Mouse (Mus musculus): ENCODE data around the gene Gm37240.

Gm37240 gene

DNA sequence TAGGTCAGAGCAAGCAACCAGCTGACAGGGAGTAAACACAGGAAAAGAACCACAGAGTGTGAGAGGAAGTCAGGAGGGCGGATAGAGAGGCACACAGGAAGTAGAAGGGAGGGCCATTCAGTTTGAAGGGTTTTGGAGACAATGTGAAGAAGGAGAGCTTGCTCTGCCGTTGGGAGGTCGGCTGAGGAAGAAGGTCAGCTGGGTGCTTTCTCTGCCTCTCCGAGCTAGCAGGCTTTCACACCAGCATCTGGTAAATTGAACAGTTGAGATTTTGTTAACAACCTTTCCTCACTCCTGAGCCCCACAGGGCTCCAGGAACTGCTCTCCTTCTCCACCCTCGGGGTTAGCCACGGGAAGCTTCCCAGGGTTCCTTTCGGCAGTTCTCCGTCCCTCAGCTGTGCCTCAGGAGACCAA is 692.2 kb downstream of the Gm37240 start:
- DNase-seq (ENCODE audit: low spot score in 2 of 2), result no peak

DNA sequence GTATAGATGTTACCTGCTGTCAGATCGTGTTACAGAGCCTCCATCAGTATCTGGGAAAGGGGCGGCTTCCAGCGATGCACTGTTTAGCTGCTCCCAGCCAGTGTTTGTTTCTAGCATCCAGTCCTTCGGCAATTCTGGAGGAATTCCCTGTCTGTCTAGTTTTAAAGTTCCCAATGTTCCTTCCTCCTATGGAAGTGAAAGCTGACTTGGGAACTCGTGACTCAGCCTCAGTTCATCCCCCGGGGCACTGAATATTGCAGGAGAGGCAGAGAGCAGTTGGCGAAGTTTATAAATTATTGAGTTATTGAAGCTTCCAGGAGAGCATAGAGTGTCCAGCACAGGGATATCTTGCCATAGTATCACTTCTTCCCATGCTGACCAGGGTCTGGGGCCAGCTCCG is 697.5 kb downstream of the Gm37240 start:
- no peak for DNase-seq (ENCODE audit: low spot score in 2 of 2)

GRCm38 (mm10) chr3:85188364-85188763 is 699.0 kb downstream of the Gm37240 start:
- no peak for DNase-seq (ENCODE audit: low spot score in 2 of 2)

GRCm38 (mm10) chr3:85186661-85187076 is 700.6 kb downstream of the Gm37240 start:
- DNase-seq (ENCODE audit: low spot score in 2 of 2), result peak; percentile 37 to 73

GRCm38 (mm10) chr3:85185827-85186226 is 701.5 kb downstream of the Gm37240 start:
- DNase-seq (ENCODE audit: low spot score in 2 of 2), result peak in 1 of 2 experiments; percentile 20

- DNase-seq (ENCODE audit: low spot score in 2 of 2), result no peak
Observed at GRCm38 (mm10) chr3:85184916-85185315, 702.4 kb downstream of the Gm37240 start.

DNA sequence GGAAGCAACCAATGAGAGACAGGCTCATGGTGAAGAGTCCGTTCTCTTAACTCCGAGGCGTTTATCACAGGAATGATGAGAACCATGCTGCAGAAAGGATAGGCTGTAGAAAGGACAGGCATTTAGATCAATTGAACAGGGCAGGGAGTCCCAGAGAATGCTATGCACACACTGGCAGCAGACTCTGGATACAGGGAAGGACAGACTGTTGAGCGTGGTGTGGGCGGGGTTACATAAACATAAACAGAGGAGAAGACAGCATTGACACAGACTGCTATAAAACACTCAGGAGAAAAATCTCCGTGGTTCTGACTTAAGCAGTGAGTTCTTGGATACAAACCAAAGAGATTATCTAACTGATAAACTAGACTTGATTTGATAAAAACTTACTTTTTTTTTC is 703.2 kb downstream of the Gm37240 start:
- no peak for DNase-seq (ENCODE audit: low spot score in 2 of 2)

GRCm38 (mm10) chr3:85176736-85177135 is 710.6 kb downstream of the Gm37240 start:
- DNase-seq (ENCODE audit: low spot score in 2 of 2), result no peak

- DNase-seq (ENCODE audit: low spot score in 2 of 2), result no peak
Observed at GRCm38 (mm10) chr3:85174542-85175469, 712.5 kb downstream of the Gm37240 start.

DNA sequence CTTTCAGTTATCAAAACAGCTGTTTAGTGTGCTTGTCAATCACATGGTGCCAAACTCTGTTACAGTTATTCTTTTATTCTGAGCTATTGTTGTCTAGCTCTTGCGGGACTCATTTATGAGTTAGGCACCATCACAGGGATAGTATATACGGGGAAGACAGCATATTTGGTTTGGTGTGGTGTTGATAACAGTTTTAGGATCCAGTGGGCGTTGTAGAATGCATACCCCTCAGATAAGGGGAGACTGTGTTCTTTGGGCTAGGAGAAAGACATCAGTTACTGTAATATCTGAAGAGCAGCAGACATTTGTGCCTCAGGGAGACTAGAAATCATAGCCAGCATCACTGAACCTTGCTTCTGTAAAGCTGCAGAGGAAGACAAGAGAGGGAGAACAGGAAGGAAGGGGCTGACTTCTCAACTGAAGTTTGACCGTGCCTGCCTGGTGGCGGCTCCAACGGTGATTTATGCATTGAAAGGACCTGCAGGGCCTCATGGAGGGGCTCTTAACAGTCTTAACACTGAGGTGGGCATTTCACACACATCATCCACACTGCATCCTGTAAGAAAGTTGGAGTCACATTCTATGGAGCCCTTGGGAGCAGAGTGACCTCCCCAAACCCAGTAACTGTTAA is 713.8 kb downstream of the Gm37240 start:
- no peak for DNase-seq (ENCODE audit: low spot score in 2 of 2)

- DNase-seq (ENCODE audit: low spot score in 2 of 2), result no peak
Observed at GRCm38 (mm10) chr3:85172532-85172931, 714.8 kb downstream of the Gm37240 start.

GRCm38 (mm10) chr3:85172096-85172495 is 715.2 kb downstream of the Gm37240 start:
- no peak for DNase-seq (ENCODE audit: low spot score in 2 of 2)

DNA sequence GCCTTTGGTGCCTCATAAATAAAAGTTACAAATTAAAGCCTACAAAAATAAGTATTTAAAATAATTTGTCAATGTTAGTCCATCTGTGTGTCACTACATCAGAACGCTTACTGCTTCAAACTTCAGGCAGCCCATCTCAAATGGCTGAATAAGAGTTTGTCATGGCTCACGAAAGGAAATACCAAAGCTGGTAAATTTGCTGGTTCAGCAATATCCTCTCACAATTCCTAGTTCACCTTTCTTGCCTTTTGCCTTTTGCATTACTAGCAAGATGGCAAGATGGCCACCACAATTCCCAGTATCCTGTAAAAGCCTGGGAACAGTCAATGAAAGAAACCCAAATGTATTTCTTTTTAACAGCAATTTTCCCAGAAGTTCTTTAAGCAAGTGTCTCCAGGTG is 718.5 kb downstream of the Gm37240 start:
- no peak for DNase-seq (ENCODE audit: low spot score in 2 of 2)

GRCm38 (mm10) chr3:85164931-85165330 is 722.4 kb downstream of the Gm37240 start:
- no peak for DNase-seq (ENCODE audit: low spot score in 2 of 2)

- DNase-seq (ENCODE audit: low spot score in 2 of 2), result no peak
Observed at GRCm38 (mm10) chr3:85163396-85163795, 723.9 kb downstream of the Gm37240 start.

DNA sequence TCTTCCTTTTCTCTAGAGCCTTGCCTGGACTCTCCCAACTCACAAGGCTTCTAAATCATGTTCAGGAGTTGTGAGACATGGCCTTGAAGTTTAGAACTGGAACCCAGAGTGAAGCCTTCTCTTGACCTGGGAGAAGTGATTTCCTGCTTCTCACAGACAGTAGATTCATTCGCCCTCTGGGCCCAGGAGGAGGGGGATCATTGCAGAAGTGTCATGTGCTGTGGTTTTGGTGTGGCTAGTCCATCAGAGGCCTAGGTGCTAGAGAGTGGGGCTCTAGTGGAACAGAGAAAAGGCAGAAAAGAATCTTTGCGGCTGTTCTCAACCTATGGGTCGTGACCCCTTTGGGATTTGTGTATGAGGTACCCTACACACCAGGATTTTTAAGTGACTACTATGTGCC is 724.9 kb downstream of the Gm37240 start:
- DNase-seq (ENCODE audit: low spot score in 2 of 2), result no peak

DNA sequence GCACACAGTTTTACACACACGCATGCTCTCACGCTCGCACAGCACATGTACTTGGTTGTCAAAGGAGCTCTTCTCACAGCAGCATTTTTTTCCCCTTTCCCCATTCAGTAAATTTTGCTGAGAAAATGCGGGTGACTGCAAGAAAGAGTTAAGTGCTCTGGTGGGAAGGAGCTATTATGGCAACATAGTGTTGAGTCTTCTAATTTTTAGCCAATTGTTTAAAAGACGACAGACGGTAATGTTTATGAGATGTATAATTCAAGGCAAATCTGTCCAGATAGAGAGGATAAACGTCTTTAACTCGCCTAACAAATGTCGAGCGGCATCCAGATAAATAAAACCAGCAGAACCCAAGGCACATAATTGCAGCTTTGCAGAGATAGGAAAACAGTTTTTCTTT is 726.5 kb downstream of the Gm37240 start:
- no peak for DNase-seq (ENCODE audit: low spot score in 2 of 2)

DNA sequence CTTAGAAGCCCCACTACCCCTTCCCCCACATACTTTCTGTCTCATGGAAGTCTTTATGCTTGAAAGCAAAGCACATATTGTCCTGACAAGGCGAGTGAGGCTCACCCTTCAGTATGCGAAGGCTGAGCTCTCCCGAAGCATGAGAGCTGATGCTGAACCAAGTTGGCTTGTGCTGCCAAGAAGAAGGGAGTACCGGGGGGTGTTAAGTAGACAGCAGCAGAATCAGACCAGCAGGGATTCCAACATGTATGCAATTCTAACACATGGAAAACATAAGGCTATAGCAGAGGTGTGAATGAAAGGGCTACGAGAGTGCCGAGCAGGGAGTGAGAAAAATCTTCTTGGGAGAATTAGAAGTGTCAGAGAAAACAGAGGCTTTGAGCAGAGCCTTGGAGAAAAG is 727.7 kb downstream of the Gm37240 start:
- DNase-seq (ENCODE audit: low spot score in 2 of 2), result no peak

GRCm38 (mm10) chr3:85148816-85149215 is 738.5 kb downstream of the Gm37240 start:
- no peak for DNase-seq (ENCODE audit: low spot score in 2 of 2)

DNA sequence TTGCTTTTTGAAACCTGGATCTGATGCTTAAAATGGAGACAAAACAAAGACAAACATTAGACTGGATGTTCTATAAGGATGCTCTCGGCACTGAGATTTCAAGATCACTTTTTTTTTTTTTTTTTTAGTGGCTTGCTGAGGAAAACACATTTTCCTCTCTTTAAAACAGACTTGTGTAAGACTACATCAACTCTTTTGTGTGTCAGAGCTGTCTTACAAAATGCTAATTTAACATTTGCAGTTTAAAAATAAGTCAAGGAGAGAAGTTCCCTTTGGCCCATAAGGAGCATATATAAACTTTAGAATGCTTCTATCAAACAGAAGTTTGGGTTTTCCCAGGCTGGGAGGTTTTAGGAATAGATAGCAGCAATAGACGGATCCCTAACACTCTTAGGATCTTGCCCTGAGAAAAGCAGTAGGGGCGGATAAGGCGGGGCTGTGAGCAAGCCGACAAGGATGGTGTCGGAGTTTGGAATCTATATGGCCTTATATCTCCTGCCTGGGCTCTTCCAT is 739.2 kb downstream of the Gm37240 start:
- no peak for DNase-seq (ENCODE audit: low spot score in 2 of 2)

- no peak for DNase-seq (ENCODE audit: low spot score in 2 of 2)
Observed at GRCm38 (mm10) chr3:85145568-85145967, 741.8 kb downstream of the Gm37240 start.

- no peak for DNase-seq (ENCODE audit: low spot score in 2 of 2)
Observed at GRCm38 (mm10) chr3:85145076-85145475, 742.2 kb downstream of the Gm37240 start.

DNA sequence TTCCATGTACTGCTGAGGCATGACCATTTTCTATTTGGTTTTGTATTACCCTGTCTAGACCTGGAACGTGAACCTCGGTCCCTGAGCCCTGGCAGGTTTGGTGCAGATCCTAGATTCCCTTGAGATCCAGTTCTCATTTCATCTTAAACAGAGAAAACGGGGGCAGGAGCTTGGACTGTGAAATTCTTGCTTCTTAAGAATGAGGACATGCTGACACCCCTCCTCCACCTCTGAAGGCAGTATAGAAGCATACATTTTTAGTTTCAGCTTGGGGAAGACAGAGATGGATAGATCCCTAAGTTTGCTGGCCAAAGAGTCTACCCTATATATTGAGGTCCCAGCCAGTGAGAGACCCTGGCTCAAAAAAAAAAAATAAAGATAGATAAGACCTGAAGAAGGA is 742.9 kb downstream of the Gm37240 start:
- DNase-seq (ENCODE audit: low spot score in 2 of 2), result no peak

Data from cerebellum, postnatal 4 days (tissue).